Mouse (Mus musculus): Measurements from ENCODE around the gene Adamts13. TPM values are rescaled to one million over a fixed set of nuclear protein-coding genes. Genes with fewer than 3 reads are reported as not detected.

Adamts13 gene
- polyA plus RNA-seq, 1 experiment from 2014 or later = not detected

- Histone ChIP-seq H3K9me3 (ENCODE audit: control insufficient read depth, low read length) (no peaks in the 10 kb centered on the region), H3K4me3 (ENCODE audit: control insufficient read depth in 1 of 2, insufficient read depth in 1 of 2, low read depth in 1 of 2, low read length in 2 of 2) (peak within 1 kb of the TSS; percentile 68 to 69), H3K4me1 (ENCODE audit: control insufficient read depth in 2 of 2, insufficient read depth in 2 of 2, low read length in 2 of 2) (peaks cover 10 to 14% of the 10 kb centered on the region in 2 experiments; a peak in 3 of 4 replicates), H3K27ac (replicated peaks in 1 of 2; ENCODE audit: control insufficient read depth in 1 of 2, insufficient read depth in 1 of 2, low read depth in 2 of 2, low read length in 2 of 2) (peak within 1 kb of the TSS; percentile 46 to 76), H3K4me2 (ENCODE audit: low read length) (peak within 1 kb of the TSS; percentile 69), H3K9ac (ENCODE audit: low read length) (peak within 1 kb of the TSS; percentile 91), H3K27me3 (ENCODE audit: control insufficient read depth, insufficient read depth, low read length) (no peaks in the 10 kb centered on the region), H3K36me3 (ENCODE audit: control insufficient read depth, insufficient read depth, low read length) (peaks cover 17% of the 10 kb centered on the region)
- peak; percentile 93 for ATAC-seq (ENCODE audit: insufficient number of reproducible peaks, insufficient read depth, low FRiP score, low read depth)
- WGBS = under 1% methylated on average over 43 of the region's 43 CpGs
Observed at GRCm38 (mm10) chr2:27009714-27010244, 36.6 kb downstream of the Adamts13 start, which contains the start of gene Cacfd1. Gene Cacfd1, plus strand, starts transcription at chr2:27009926.

DNA sequence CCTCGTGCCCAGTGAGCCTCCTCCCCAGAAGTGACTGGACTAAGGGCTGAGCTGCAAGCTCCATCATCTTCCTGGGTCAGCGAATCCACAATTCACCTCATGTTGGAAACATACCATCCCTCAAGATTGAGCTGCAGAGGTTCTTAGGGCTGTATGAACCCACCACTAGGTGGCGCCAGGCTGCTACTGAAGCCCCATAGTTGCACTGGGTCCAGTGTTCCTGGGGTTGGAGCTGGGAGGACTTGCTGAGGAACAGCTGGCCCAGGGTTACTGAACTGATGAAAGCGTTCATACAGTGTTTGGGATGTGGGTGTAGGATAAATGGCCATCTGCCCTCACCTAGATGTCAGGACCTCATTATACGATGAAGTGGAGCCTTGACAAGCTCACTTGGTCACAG, 44.6 kb downstream of the Adamts13 start:
- WGBS = 59% methylated on average over 5 of the region's 5 CpGs
- Histone ChIP-seq H3K4me3 (ENCODE audit: control insufficient read depth in 1 of 2, insufficient read depth in 1 of 2, low read depth in 1 of 2, low read length in 2 of 2) (no peak overlapping the region), H3K4me2 (ENCODE audit: low read length) (no peak overlapping the region), H3K4me1 (ENCODE audit: control insufficient read depth in 2 of 2, insufficient read depth in 2 of 2, low read length in 2 of 2) (no peaks in the 10 kb centered on the region), H3K9ac (ENCODE audit: low read length) (no peak overlapping the region), H3K27ac (replicated peaks in 1 of 2; ENCODE audit: control insufficient read depth in 1 of 2, insufficient read depth in 1 of 2, low read depth in 2 of 2, low read length in 2 of 2) (no peak overlapping the region), H3K27me3 (ENCODE audit: control insufficient read depth, insufficient read depth, low read length) (no peaks in the 10 kb centered on the region), H3K36me3 (ENCODE audit: control insufficient read depth, insufficient read depth, low read length) (peaks cover 71% of the 10 kb centered on the region), H3K9me3 (ENCODE audit: control insufficient read depth, low read length) (no peaks in the 10 kb centered on the region)
- ATAC-seq (ENCODE audit: insufficient number of reproducible peaks, insufficient read depth, low FRiP score, low read depth) = peak; percentile 40; the same call in 1 of the 2 replicates

DNA sequence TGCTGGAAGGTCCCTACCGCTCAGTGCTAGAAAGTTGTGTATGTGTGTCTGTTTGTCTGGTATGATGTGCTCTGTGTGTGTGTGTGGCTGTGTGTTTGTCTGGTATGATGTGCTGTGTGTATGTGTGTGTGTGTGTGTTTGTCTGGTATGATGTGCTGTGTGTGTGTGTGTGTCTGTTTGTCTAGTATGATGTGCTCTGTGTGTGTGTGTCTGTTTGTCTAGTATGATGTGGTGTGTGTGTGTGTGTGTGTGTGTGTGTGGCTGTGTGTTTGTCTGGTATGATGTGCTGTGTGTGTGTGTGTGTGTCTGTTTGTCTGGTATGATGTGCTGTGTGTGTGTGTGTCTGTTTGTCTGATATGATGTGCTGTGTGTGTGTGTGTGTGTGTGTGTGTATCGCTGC, 46.3 kb downstream of the Adamts13 start:
- Histone ChIP-seq H3K4me1 (ENCODE audit: control insufficient read depth in 2 of 2, insufficient read depth in 2 of 2, low read length in 2 of 2) (no peaks in the 10 kb centered on the region), H3K27me3 (ENCODE audit: control insufficient read depth, insufficient read depth, low read length) (no peaks in the 10 kb centered on the region), H3K4me2 (ENCODE audit: low read length) (no peak overlapping the region), H3K36me3 (ENCODE audit: control insufficient read depth, insufficient read depth, low read length) (peaks cover 57% of the 10 kb centered on the region), H3K9me3 (ENCODE audit: control insufficient read depth, low read length) (no peaks in the 10 kb centered on the region), H3K4me3 (ENCODE audit: control insufficient read depth in 1 of 2, insufficient read depth in 1 of 2, low read depth in 1 of 2, low read length in 2 of 2) (no peak overlapping the region), H3K9ac (ENCODE audit: low read length) (no peak overlapping the region), H3K27ac (replicated peaks in 1 of 2; ENCODE audit: control insufficient read depth in 1 of 2, insufficient read depth in 1 of 2, low read depth in 2 of 2, low read length in 2 of 2) (no peak overlapping the region)
- WGBS = 91% methylated on average over 2 of the region's 2 CpGs
- no peak for ATAC-seq (ENCODE audit: insufficient number of reproducible peaks, insufficient read depth, low FRiP score, low read depth)

GRCm38 (mm10) chr2:27021103-27021502, 47.9 kb downstream of the Adamts13 start:
- Histone ChIP-seq H3K9me3 (ENCODE audit: control insufficient read depth, low read length) (no peaks in the 10 kb centered on the region), H3K27ac (replicated peaks in 1 of 2; ENCODE audit: control insufficient read depth in 1 of 2, insufficient read depth in 1 of 2, low read depth in 2 of 2, low read length in 2 of 2) (no peak overlapping the region), H3K36me3 (ENCODE audit: control insufficient read depth, insufficient read depth, low read length) (peaks cover 41% of the 10 kb centered on the region), H3K27me3 (ENCODE audit: control insufficient read depth, insufficient read depth, low read length) (no peaks in the 10 kb centered on the region), H3K4me1 (ENCODE audit: control insufficient read depth in 2 of 2, insufficient read depth in 2 of 2, low read length in 2 of 2) (no peaks in the 10 kb centered on the region), H3K4me2 (ENCODE audit: low read length) (no peak overlapping the region), H3K9ac (ENCODE audit: low read length) (no peak overlapping the region), H3K4me3 (ENCODE audit: control insufficient read depth in 1 of 2, insufficient read depth in 1 of 2, low read depth in 1 of 2, low read length in 2 of 2) (no peak overlapping the region)
- no peak for ATAC-seq (ENCODE audit: insufficient number of reproducible peaks, insufficient read depth, low FRiP score, low read depth)
- WGBS = 100% methylated on average over 1 of the region's 1 CpGs

DNA sequence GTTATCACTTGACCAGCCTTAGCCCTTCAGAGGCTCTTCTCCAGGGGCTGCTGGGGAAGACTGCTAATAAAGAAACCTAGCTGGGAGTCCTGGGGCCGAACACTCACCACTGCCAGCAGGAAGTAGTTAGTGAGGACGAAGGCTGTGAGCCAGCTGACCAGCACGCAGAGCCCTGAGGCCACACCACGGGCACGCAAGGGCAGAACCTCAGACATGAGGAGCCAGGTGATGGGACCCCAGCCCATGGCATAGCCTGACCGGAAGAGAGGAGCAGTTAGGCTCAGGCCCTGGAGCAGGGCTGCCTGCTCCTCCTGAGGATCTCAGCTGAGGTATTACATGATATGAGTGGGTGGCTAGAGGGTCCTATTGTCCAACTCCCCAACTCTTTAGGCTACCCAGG, 49.4 kb downstream of the Adamts13 start:
- Histone ChIP-seq H3K4me3 (ENCODE audit: control insufficient read depth in 1 of 2, insufficient read depth in 1 of 2, low read depth in 1 of 2, low read length in 2 of 2) (no peak overlapping the region), H3K4me2 (ENCODE audit: low read length) (no peak overlapping the region), H3K9ac (ENCODE audit: low read length) (no peak overlapping the region), H3K27me3 (ENCODE audit: control insufficient read depth, insufficient read depth, low read length) (peaks cover 4% of the 10 kb centered on the region), H3K27ac (replicated peaks in 1 of 2; ENCODE audit: control insufficient read depth in 1 of 2, insufficient read depth in 1 of 2, low read depth in 2 of 2, low read length in 2 of 2) (no peak overlapping the region), H3K4me1 (ENCODE audit: control insufficient read depth in 2 of 2, insufficient read depth in 2 of 2, low read length in 2 of 2) (0 out of 4 replicates have a peak, but pooled peaks cover 0 to under 1% of the 10 kb centered on the region in 2 experiments), H3K36me3 (ENCODE audit: control insufficient read depth, insufficient read depth, low read length) (peaks cover 26% of the 10 kb centered on the region), H3K9me3 (ENCODE audit: control insufficient read depth, low read length) (no peaks in the 10 kb centered on the region)
- 77% methylated on average over 6 of the region's 6 CpGs for WGBS
- no peak for ATAC-seq (ENCODE audit: insufficient number of reproducible peaks, insufficient read depth, low FRiP score, low read depth)

GRCm38 (mm10) chr2:27024136-27024535, 50.9 kb downstream of the Adamts13 start:
- H3K4me1 ChIP-seq (ENCODE audit: control insufficient read depth in 2 of 2, insufficient read depth in 2 of 2, low read length in 2 of 2) = peaks cover 3 to 4% of the 10 kb centered on the region in 2 experiments; a peak in 2 of 4 replicates
- H3K36me3 ChIP-seq (ENCODE audit: control insufficient read depth, insufficient read depth, low read length) = peaks cover 11% of the 10 kb centered on the region; the same call in 1 of the 2 replicates
- 74% methylated on average over 14 of the region's 14 CpGs for WGBS
- no peak for ATAC-seq (ENCODE audit: insufficient number of reproducible peaks, insufficient read depth, low FRiP score, low read depth)
- H3K4me2 ChIP-seq (ENCODE audit: low read length) = no peak overlapping the region
- H3K27ac ChIP-seq (replicated peaks in 1 of 2; ENCODE audit: control insufficient read depth in 1 of 2, insufficient read depth in 1 of 2, low read depth in 2 of 2, low read length in 2 of 2) = no peak overlapping the region
- no peak overlapping the region for H3K4me3 ChIP-seq (ENCODE audit: control insufficient read depth in 1 of 2, insufficient read depth in 1 of 2, low read depth in 1 of 2, low read length in 2 of 2)
- H3K27me3 ChIP-seq (ENCODE audit: control insufficient read depth, insufficient read depth, low read length) = peaks cover 10% of the 10 kb centered on the region
- no peak overlapping the region for H3K9ac ChIP-seq (ENCODE audit: low read length)
- no peaks in the 10 kb centered on the region for H3K9me3 ChIP-seq (ENCODE audit: control insufficient read depth, low read length)

DNA sequence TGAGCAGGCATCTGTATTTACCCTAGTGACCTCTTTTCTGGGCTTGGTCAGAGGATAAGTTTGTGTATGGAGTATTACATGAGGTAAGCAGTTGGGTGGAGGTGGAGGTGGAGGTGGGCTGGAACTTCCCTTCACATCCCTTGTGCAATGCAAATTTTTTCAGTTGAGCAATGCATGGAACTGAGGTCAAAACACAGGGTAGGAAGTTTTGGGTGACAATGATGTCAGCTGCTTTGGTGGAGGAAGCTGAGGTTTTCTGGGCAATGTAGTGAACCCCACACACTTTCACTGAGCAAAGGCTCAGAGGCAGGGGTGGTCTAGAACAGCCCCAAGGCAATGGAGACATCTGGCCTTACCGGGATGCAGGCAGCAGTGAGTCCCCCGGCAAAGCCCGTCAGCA, 52.3 kb downstream of the Adamts13 start:
- Histone ChIP-seq H3K27me3 (ENCODE audit: control insufficient read depth, insufficient read depth, low read length) (peaks cover 11% of the 10 kb centered on the region), H3K4me3 (ENCODE audit: control insufficient read depth in 1 of 2, insufficient read depth in 1 of 2, low read depth in 1 of 2, low read length in 2 of 2) (no peak overlapping the region)
- 64% methylated on average over 3 of the region's 3 CpGs for WGBS

GRCm38 (mm10) chr2:27026332-27026731, 53.1 kb downstream of the Adamts13 start:
- H3K27me3 ChIP-seq (ENCODE audit: control insufficient read depth, insufficient read depth, low read length) = peaks cover 11% of the 10 kb centered on the region
- no peak overlapping the region for H3K27ac ChIP-seq (replicated peaks in 1 of 2; ENCODE audit: control insufficient read depth in 1 of 2, insufficient read depth in 1 of 2, low read depth in 2 of 2, low read length in 2 of 2)
- H3K4me2 ChIP-seq (ENCODE audit: low read length) = no peak overlapping the region
- H3K36me3 ChIP-seq (ENCODE audit: control insufficient read depth, insufficient read depth, low read length) = no peaks in the 10 kb centered on the region
- no peak for ATAC-seq (ENCODE audit: insufficient number of reproducible peaks, insufficient read depth, low FRiP score, low read depth)
- H3K4me3 ChIP-seq (ENCODE audit: control insufficient read depth in 1 of 2, insufficient read depth in 1 of 2, low read depth in 1 of 2, low read length in 2 of 2) = no peak overlapping the region
- H3K4me1 ChIP-seq (ENCODE audit: control insufficient read depth in 2 of 2, insufficient read depth in 2 of 2, low read length in 2 of 2) = peaks cover 3 to 4% of the 10 kb centered on the region in 2 experiments; a peak in 2 of 4 replicates
- WGBS = 85% methylated on average over 3 of the region's 3 CpGs
- no peaks in the 10 kb centered on the region for H3K9me3 ChIP-seq (ENCODE audit: control insufficient read depth, low read length)
- no peak overlapping the region for H3K9ac ChIP-seq (ENCODE audit: low read length)

More for the DNA sequence above, 52.3 kb downstream of the Adamts13 start:
- H3K27ac ChIP-seq (replicated peaks in 1 of 2; ENCODE audit: control insufficient read depth in 1 of 2, insufficient read depth in 1 of 2, low read depth in 2 of 2, low read length in 2 of 2) = no peak overlapping the region
- no peak overlapping the region for H3K4me2 ChIP-seq (ENCODE audit: low read length)
- no peak overlapping the region for H3K9ac ChIP-seq (ENCODE audit: low read length)
- peaks cover 3 to 4% of the 10 kb centered on the region in 2 experiments; a peak in 2 of 4 replicates for H3K4me1 ChIP-seq (ENCODE audit: control insufficient read depth in 2 of 2, insufficient read depth in 2 of 2, low read length in 2 of 2)
- no peaks in the 10 kb centered on the region for H3K9me3 ChIP-seq (ENCODE audit: control insufficient read depth, low read length)
- no peaks in the 10 kb centered on the region for H3K36me3 ChIP-seq (ENCODE audit: control insufficient read depth, insufficient read depth, low read length)
- no peak for ATAC-seq (ENCODE audit: insufficient number of reproducible peaks, insufficient read depth, low FRiP score, low read depth)
